Mouse (Mus musculus): Measurements from ENCODE around the gene Nedd8.

DNA sequence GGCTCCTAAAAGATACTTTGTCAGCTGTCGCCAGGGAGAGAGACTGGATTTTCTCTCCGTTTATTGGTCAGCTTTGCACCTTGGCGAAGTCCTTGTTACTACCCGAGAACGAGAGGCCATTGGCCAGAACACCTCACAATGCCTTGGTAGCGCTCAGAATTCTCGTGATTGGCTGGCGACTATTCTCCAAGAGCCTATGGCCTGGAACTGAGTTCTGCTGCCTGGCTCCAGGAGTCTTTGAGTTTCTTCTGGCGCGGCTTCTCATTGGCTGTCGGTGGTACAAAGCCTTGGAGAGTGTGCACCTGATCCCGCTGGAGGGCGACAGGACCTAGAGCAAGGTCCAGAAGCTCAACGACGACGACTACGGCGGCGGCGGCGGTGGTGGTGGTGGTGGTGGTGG lies 54.1 kb downstream of the Nedd8 start, which contains the start of gene Rec8:
- TF ChIP-seq CTCF (IDR thresholded peaks at IDR 0.05; ENCODE audit: insufficient read depth, low read depth, low read length) = no peak
- no peak for TF ChIP-seq POLR2A (IDR thresholded peaks at IDR 0.05; ENCODE audit: insufficient read depth, low read depth, low read length)
